Mouse (Mus musculus) liver, adult 2 months (tissue): ENCODE measurements around the gene Iqcf1. TPM values are rescaled to one million over a fixed set of nuclear protein-coding genes. Genes with fewer than 3 reads are reported as not detected.
A peak's percentile ranks its signal among the peaks of the same experiment; 100 is the strongest.

Experiments used
- DNase-seq: peaks from one replicate; pipeline ENCODE4 v3.0.0-alpha.2; 2011; ENCODE audit warnings: low read depth, low spot score; ENCODE audit errors: extremely low read depth
- H3K27ac ChIP-seq: fragments of 200-500 bp; replicated peaks from 2 replicates; pipeline ENCODE4 v1.5.1; 2012; ENCODE audit warnings: low read depth, mild to moderate bottlenecking, control low read depth, inconsistent platforms, low read length; ENCODE audit not compliant: insufficient read depth
- H3K27me3 ChIP-seq: fragments of 200-500 bp; 2 replicates; pipeline ENCODE4 v1.6.1; 2012; ENCODE audit warnings: mild to moderate bottlenecking, moderate library complexity, low read length, inconsistent platforms; ENCODE audit not compliant: control insufficient read depth, insufficient read depth
- H3K36me3 ChIP-seq: fragments of 200-500 bp; 2 replicates; pipeline ENCODE4 v1.6.1; 2012; ENCODE audit warnings: low read length, inconsistent platforms; ENCODE audit not compliant: control insufficient read depth, insufficient read depth
- H3K4me1 ChIP-seq: fragments of 200-500 bp; 2 replicates; pipeline ENCODE4 v1.6.1; 2011; ENCODE audit warnings: low read length; ENCODE audit not compliant: control insufficient read depth, insufficient read depth
- H3K4me3 ChIP-seq: fragments of 200-500 bp; 2 replicates; pipeline ENCODE4 v1.5.1; 2011; ENCODE audit warnings: low read depth, mild to moderate bottlenecking, control low read depth, low read length, moderate library complexity; ENCODE audit not compliant: insufficient read depth
- H3K79me2 ChIP-seq: fragments of 200-500 bp; 2 replicates; pipeline ENCODE4 v1.6.1; 2012; ENCODE audit warnings: inconsistent platforms, mild to moderate bottlenecking, low read length, moderate library complexity; ENCODE audit not compliant: control insufficient read depth, insufficient read depth
- H3K9ac ChIP-seq: fragments of 200-500 bp; 2 replicates; pipeline ENCODE4 v1.6.1; 2012; ENCODE audit warnings: low read depth, mild to moderate bottlenecking, control low read depth, inconsistent platforms, low read length
- CTCF ChIP-seq: fragments of 200-500 bp; IDR thresholded peaks from 2 replicates; pipeline ENCODE4 v1.5.1; 2011; ENCODE audit warnings: low read depth, low read length, control low read depth
- POLR2A ChIP-seq: fragments of 200-500 bp; IDR thresholded peaks from 2 replicates; pipeline ENCODE4 v1.6.1; 2011; ENCODE audit warnings: low read length, control low read depth; ENCODE audit not compliant: insufficient read depth; ENCODE audit errors: extremely low read depth
- WGBS: fragments of 180-500 bp; shearing (Covaris S2); methylation state at CpG from one replicate; pipeline ENCODE4 v1.1.7; 2018; 5-methylcytosine and 5-hydroxymethylcytosine counted together
- polyA plus RNA-seq: library from polyadenylated mRNA; depleted of rRNA; stranded (reverse); fragments of >200 nt; gene quantifications from 2 replicates; pipeline ENCODE4 v1.2.3, GENCODE M21; 2012
- total RNA-seq: library from RNA; depleted of rRNA; stranded (reverse); fragments of >200 nt; gene quantifications from 2 replicates; pipeline ENCODE4 v1.2.3, GENCODE M21; 2014

The Iqcf1 gene
- total and polyA plus RNA-seq, 2 experiments = not detected

DNA sequence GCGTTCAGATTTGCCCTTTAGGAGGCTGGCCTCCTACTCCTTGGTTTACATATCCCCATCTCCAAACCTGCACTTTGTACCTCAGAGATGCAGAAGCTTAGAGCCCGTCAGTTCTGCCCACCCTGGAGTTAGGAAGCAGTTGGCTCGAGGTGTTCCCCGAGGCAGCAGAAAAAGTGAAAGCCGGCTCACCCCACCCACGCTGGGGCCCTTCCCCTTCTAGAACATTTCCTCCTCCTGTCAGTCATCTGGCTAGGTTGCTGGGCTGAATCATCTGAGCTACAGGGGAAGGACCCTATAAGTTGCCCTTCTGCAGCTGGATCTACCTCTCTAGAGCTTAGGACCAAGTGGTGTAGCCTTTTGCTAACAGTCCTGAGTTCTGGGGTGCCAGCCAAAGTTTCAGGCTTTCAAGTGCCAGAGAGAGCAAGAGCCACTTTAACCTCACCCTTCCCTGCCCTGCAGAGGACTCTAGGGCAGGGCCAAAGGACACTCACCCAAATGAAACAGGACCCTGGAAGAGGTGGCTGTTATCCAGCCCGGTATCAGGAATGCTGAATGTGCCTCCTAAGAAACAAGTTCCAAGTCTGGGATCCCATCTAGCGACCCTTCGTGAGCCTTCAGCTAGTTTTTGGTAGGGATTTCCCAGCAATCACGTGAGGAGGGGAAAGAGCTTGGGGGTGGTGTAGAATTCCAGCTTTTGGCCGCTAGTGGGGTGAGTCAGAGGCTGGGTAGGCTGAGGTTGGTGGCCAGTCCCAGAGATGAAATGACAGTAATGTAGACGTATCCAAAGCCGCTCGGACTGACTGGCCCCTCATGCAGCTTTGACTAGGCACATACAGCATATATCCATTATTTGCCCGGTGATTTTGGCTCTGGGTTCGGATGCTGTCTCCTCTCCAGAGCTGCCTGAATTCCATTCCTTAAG is 23.5 kb upstream of the Iqcf1 start:
- Histone ChIP-seq H3K79me2 (peaks cover 3% of the 10 kb centered on the region; the same call in 1 of the 2 replicates), H3K27me3 (no peaks in the 10 kb centered on the region), H3K4me3 (peak overlapping the region; percentile 51), H3K36me3 (no peaks in the 10 kb centered on the region), H3K4me1 (peaks cover 14% of the 10 kb centered on the region), H3K9ac (peak overlapping the region; percentile 62), H3K27ac (peak overlapping the region; percentile 93)
- TF ChIP-seq POLR2A = no peak
- no peak for TF ChIP-seq CTCF
- DNase-seq = peak; percentile 92
- WGBS = 2% methylated on average over 16 of the region's 16 CpGs

DNA sequence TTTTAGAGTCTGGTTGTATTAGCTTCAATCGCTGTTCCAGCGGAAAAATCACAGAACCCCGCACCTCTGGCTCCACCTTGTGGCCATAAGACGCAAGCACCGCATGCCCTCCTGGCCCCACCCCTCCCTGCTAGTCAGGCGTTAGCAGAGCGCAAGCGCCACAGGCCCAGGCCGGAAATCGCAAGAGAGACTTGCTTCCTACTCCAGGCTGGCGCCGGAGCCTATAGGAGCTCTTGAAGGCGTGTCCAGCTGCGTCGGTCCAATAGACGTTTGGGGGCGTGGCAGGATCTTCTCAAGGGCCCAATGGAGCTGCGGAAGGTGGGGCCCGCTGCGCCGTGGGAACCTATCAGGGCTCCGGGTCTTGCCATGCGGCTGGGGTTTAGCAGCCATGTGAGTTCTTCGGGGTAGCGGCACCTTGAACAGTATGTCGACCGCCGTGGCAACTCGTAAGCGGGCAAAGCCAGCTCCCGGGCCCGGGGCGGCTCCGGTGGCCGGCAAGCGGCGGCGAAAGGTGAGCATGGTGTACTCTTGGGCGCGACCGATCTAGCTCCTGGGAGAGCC is 22.8 kb upstream of the Iqcf1 start, which contains the start of gene Parp3:
Gene Parp3, minus strand, starts transcription at position 26 of the 561 bp plus-strand sequence.
- Histone ChIP-seq H3K79me2 (peaks cover 3% of the 10 kb centered on the region; the same call in 1 of the 2 replicates), H3K4me1 (peaks cover 14% of the 10 kb centered on the region), H3K9ac (peak within 1 kb of the TSS; percentile 62), H3K27ac (peak within 1 kb of the TSS; percentile 93), H3K36me3 (no peaks in the 10 kb centered on the region), H3K4me3 (peak within 1 kb of the TSS; percentile 68), H3K27me3 (no peaks in the 10 kb centered on the region)
- 0 out of 2 replicates have a peak, but pooled peaks have one; percentile 26 for TF ChIP-seq POLR2A
- TF ChIP-seq CTCF = peak; percentile 96
- peak; percentile 98 for DNase-seq
- WGBS = under 1% methylated on average over 41 of the region's 41 CpGs

DNA sequence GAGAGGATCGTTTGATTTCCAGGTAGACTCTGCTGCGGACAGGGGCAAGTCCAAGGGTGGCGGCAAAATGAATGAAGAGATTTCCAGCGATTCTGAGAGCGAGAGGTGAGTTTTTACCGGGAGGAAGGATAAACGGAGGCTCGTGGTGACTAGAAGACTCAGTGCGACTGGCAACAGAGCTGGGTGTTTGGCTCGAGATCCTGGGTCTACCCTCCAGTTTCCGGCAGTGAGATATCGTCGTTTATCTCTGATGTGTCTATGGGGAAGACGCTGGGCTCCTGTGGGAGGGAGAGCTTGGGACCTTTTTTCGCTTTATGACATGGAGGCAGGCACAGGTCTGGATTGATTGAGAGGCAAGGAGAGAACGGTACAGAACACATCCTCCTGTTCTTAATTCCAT is 22.1 kb upstream of the Iqcf1 start:
- Histone ChIP-seq H3K27ac (no peak overlapping the region; the same call in 1 of the 2 replicates), H3K27me3 (no peaks in the 10 kb centered on the region), H3K9ac (peak overlapping the region; percentile 61), H3K79me2 (peaks cover 3% of the 10 kb centered on the region; the same call in 1 of the 2 replicates), H3K4me1 (peaks cover 14% of the 10 kb centered on the region), H3K36me3 (no peaks in the 10 kb centered on the region), H3K4me3 (peak overlapping the region; percentile 68)
- no peak for DNase-seq
- TF ChIP-seq POLR2A = no peak
- TF ChIP-seq CTCF = no peak
- 1% methylated on average over 16 of the region's 16 CpGs for WGBS

DNA sequence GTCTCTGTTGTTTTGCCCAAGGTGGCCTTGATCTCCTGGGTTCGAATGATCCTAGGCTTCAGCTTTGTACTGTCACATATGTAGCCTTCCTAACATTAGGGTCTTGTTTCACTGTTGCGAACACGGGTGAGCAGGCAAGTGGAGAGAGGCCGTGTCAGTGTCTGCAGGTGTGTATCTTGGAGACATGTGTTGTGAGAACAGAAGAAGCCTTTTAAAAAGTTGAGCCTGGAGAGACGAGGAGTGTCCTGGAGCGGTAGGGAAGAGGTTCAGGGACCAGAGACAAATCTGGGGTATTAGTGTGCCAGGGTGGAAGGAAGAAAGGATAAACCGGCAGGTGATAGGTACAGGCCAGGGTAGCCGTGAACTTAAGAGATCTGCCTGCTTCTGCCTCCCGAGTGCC is 21.7 kb upstream of the Iqcf1 start:
- Histone ChIP-seq H3K9ac (no peak overlapping the region), H3K4me1 (peaks cover 14% of the 10 kb centered on the region), H3K36me3 (no peaks in the 10 kb centered on the region; the same call in 1 of the 2 replicates), H3K79me2 (peaks cover 3% of the 10 kb centered on the region; the same call in 1 of the 2 replicates), H3K4me3 (no peak overlapping the region), H3K27ac (no peak overlapping the region), H3K27me3 (no peaks in the 10 kb centered on the region)
- 73% methylated on average over 9 of the region's 9 CpGs for WGBS
- DNase-seq = no peak
- TF ChIP-seq CTCF = no peak
- TF ChIP-seq POLR2A = no peak

DNA sequence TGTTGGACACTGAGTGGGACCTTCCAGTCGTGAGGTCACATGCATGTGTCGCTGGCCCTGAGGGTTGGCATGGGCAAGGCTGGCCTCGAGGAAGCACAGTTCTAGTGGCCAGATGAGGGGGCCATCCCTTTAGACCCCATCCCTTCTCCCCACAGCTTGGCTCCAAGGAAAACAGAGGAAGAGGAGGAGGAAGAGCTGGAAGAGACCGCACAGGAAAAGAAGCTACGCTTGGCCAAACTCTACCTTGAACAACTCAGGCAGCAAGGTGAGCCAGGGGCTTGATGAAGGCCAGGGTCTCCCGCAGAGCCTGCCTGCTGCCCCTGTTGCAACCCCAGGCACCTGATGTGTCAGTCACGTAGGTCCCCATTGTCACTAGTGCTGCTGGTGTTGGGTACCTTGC is 19.2 kb upstream of the Iqcf1 start:
- peaks cover 3% of the 10 kb centered on the region; the same call in 1 of the 2 replicates for H3K79me2 ChIP-seq
- H3K4me1 ChIP-seq = peaks cover 12% of the 10 kb centered on the region
- no peaks in the 10 kb centered on the region for H3K27me3 ChIP-seq
- no peak overlapping the region for H3K27ac ChIP-seq
- peaks cover 3% of the 10 kb centered on the region; the same call in 1 of the 2 replicates for H3K36me3 ChIP-seq
- no peak overlapping the region for H3K9ac ChIP-seq
- no peak for TF ChIP-seq CTCF
- TF ChIP-seq POLR2A = no peak
- DNase-seq = no peak
- 88% methylated on average over 7 of the region's 7 CpGs for WGBS
- H3K4me3 ChIP-seq = no peak overlapping the region
